9 mouse cellular contexts compared by ENCODE assay signal in genomic region chr19:41817325-41817724, GRCm38 (mm10). TPM values are rescaled to one million over a fixed set of nuclear protein-coding genes. Genes with fewer than 3 reads are reported as not detected.
DNase-seq lines count a peak whose midpoint lies in the region; ATAC-seq lines count a peak whose summit lies in the region.
"Had no signal": no experiment of that assay in that cellular context is flagged by ENCODE, and none has a peak within 500 bp of the region (broad histone marks: within the 10 kb centered on the region; RNA-seq: fewer than 3 reads in every experiment).

No protein-coding gene starts in this region.

- 0 out of 2 replicates have a peak, but pooled peaks cover 2% of the 10 kb centered on the region for H3K9me3 ChIP-seq in kidney, embryonic 16.5 days (ENCODE audit: low read length)
- no peaks in the 10 kb centered on the region for H3K9me3 ChIP-seq in kidney, embryonic 15.5 days (replicated peaks)
- H3K9me3 ChIP-seq in embryonic facial prominence, embryonic 15.5 days (replicated peaks) = no peaks in the 10 kb centered on the region
- no peaks in the 10 kb centered on the region for H3K9me3 ChIP-seq in heart, embryonic 16.5 days (replicated peaks; ENCODE audit: control insufficient read depth, low read length)

- 51% methylated on average over 10 of the region's 10 CpGs for WGBS in kidney, embryonic 16.5 days
- 46% methylated on average over 10 of the region's 10 CpGs for WGBS in kidney, embryonic 15.5 days
- WGBS in embryonic facial prominence, embryonic 15.5 days = 38% methylated on average over 10 of the region's 10 CpGs
- WGBS in heart, embryonic 16.5 days = 31% methylated on average over 10 of the region's 10 CpGs

- no peak overlapping the region for H3K4me3 ChIP-seq in kidney, embryonic 16.5 days (ENCODE audit: low read length)
- H3K4me3 ChIP-seq in kidney, embryonic 15.5 days (replicated peaks) = no peak overlapping the region
- H3K4me3 ChIP-seq in brown adipose tissue, adult 24 weeks (ENCODE audit: insufficient read depth, low read depth, low read length) = peak overlapping the region; percentile 15; the same call in 1 of the 2 replicates
- H3K4me3 ChIP-seq in embryonic facial prominence, embryonic 15.5 days (replicated peaks) = no peak overlapping the region
- no peak overlapping the region for H3K4me3 ChIP-seq in heart, embryonic 16.5 days (ENCODE audit: low read length)

- H3K4me1 ChIP-seq in kidney, embryonic 16.5 days (ENCODE audit: insufficient read depth, low read length) = peaks cover 7% of the 10 kb centered on the region; the same call in 1 of the 2 replicates
- H3K4me1 ChIP-seq in kidney, embryonic 15.5 days = peaks cover 16% of the 10 kb centered on the region
- H3K4me1 ChIP-seq in brown adipose tissue, adult 24 weeks (ENCODE audit: control insufficient read depth, insufficient read depth, insufficient read length, low read length) = 0 out of 2 replicates have a peak, but pooled peaks cover 5% of the 10 kb centered on the region
- H3K4me1 ChIP-seq in embryonic facial prominence, embryonic 15.5 days = peaks cover 15% of the 10 kb centered on the region; the same call in 1 of the 2 replicates
- H3K4me1 ChIP-seq in heart, embryonic 16.5 days (ENCODE audit: control insufficient read depth, insufficient read depth, low read length) = peaks cover 12% of the 10 kb centered on the region

- no peak overlapping the region for H3K4me2 ChIP-seq in kidney, embryonic 16.5 days (replicated peaks; ENCODE audit: low read depth, low read length)
- no peak overlapping the region for H3K4me2 ChIP-seq in kidney, embryonic 15.5 days
- H3K4me2 ChIP-seq in embryonic facial prominence, embryonic 15.5 days (replicated peaks) = 0 out of 2 replicates have a peak overlapping the region, but pooled peaks have one; percentile 8
- H3K4me2 ChIP-seq in heart, embryonic 16.5 days (ENCODE audit: low read depth, low read length) = no peak overlapping the region

- ATAC-seq in kidney, embryonic 16.5 days (ENCODE audit: low FRiP score, low TSS enrichment) = peak; percentile 74; the same call in 1 of the 2 replicates
- no peak for ATAC-seq in kidney, embryonic 15.5 days (replicated peaks; ENCODE audit: low FRiP score)
- ATAC-seq in embryonic facial prominence, embryonic 15.5 days (ENCODE audit: insufficient number of reproducible peaks, low FRiP score, low TSS enrichment, low read depth) = peak; percentile 70; the same call in 1 of the 2 replicates
- ATAC-seq in heart, embryonic 16.5 days (replicated peaks; ENCODE audit: extremely low read depth, insufficient read depth, low FRiP score) = no peak
- ATAC-seq: forebrain, postnatal 0 days; liver, postnatal 0 days had no signal

- no peak for DNase-seq in testis, postnatal 10 days (ENCODE audit: low spot score)
- no peak for DNase-seq in kidney, adult 8-10 months
- DNase-seq: forebrain, postnatal 0 days; liver, postnatal 0 days had no signal

- no peak overlapping the region for H3K9ac ChIP-seq in kidney, embryonic 16.5 days (replicated peaks; ENCODE audit: low read length)
- no peak overlapping the region for H3K9ac ChIP-seq in kidney, embryonic 15.5 days
- H3K9ac ChIP-seq in embryonic facial prominence, embryonic 15.5 days = no peak overlapping the region
- H3K9ac ChIP-seq in heart, embryonic 16.5 days (ENCODE audit: low read length) = no peak overlapping the region
- H3K9ac ChIP-seq: forebrain, postnatal 0 days; liver, postnatal 0 days had no signal

- no peaks in the 10 kb centered on the region for H3K27me3 ChIP-seq in kidney, embryonic 16.5 days (ENCODE audit: insufficient read depth, low read length)
- no peaks in the 10 kb centered on the region for H3K27me3 ChIP-seq in kidney, embryonic 15.5 days
- no peaks in the 10 kb centered on the region for H3K27me3 ChIP-seq in embryonic facial prominence, embryonic 15.5 days
- H3K27me3 ChIP-seq in heart, embryonic 16.5 days (ENCODE audit: control insufficient read depth, insufficient read depth, low read length) = no peaks in the 10 kb centered on the region

- no peak overlapping the region for H3K27ac ChIP-seq in kidney, embryonic 16.5 days (ENCODE audit: low read length)
- no peak overlapping the region for H3K27ac ChIP-seq in kidney, embryonic 15.5 days
- peak overlapping the region; percentile 75 for H3K27ac ChIP-seq in brown adipose tissue, adult 24 weeks (replicated peaks; ENCODE audit: low read depth, low read length)
- peak overlapping the region; percentile 71 for H3K27ac ChIP-seq in embryonic facial prominence, embryonic 15.5 days (replicated peaks)
- peak overlapping the region; percentile 4; the same call in 1 of the 2 replicates for H3K27ac ChIP-seq in heart, embryonic 16.5 days (ENCODE audit: low read length)

- H3K36me3 ChIP-seq in kidney, embryonic 16.5 days (ENCODE audit: insufficient read depth, low read length) = no peaks in the 10 kb centered on the region
- H3K36me3 ChIP-seq in kidney, embryonic 15.5 days = no peaks in the 10 kb centered on the region
- no peaks in the 10 kb centered on the region for H3K36me3 ChIP-seq in embryonic facial prominence, embryonic 15.5 days
- no peaks in the 10 kb centered on the region for H3K36me3 ChIP-seq in heart, embryonic 16.5 days (ENCODE audit: control insufficient read depth, insufficient read depth)

RNA-seq across cellular contexts. Expression of gene Frat1, which starts 12.4 kb away (rescaled TPM):
- 6.2 and 6.5 TPM in 2 replicates for polyA plus RNA-seq in kidney, embryonic 16.5 days (2015; fragmentation: Nextera tagmentation; extraction: Ambion mirVana)
- 5.6 and 6.3 TPM in 2 replicates for polyA plus RNA-seq in kidney, embryonic 15.5 days (2015; fragmentation: Nextera tagmentation; extraction: Ambion mirVana)
- polyA plus RNA-seq in brown adipose tissue, adult 24 weeks (2012; ENCODE audit: insufficient read depth, insufficient read length, missing spikeins) = 5.3 and 6.0 TPM in 2 replicates
- polyA plus RNA-seq in embryonic facial prominence, embryonic 15.5 days (2015; fragmentation: Nextera tagmentation; extraction: Ambion mirVana) = 6.6 and 7.0 TPM in 2 replicates
- 2.4 and 2.7 TPM in 2 replicates for polyA plus RNA-seq in heart, embryonic 16.5 days (2015; fragmentation: Nextera tagmentation; extraction: Ambion mirVana)

RNA-seq across cellular contexts. Expression of gene Arhgap19, which starts 15.5 kb away (rescaled TPM):
- 28.0 and 31.1 TPM in 2 replicates for polyA plus RNA-seq in kidney, embryonic 16.5 days (2015; fragmentation: Nextera tagmentation; extraction: Ambion mirVana)
- polyA plus RNA-seq in kidney, embryonic 15.5 days (2015; fragmentation: Nextera tagmentation; extraction: Ambion mirVana) = 29.7 and 29.9 TPM in 2 replicates
- 2.5 and 2.8 TPM in 2 replicates for polyA plus RNA-seq in brown adipose tissue, adult 24 weeks (2012; ENCODE audit: insufficient read depth, insufficient read length, missing spikeins)
- polyA plus RNA-seq in embryonic facial prominence, embryonic 15.5 days (2015; fragmentation: Nextera tagmentation; extraction: Ambion mirVana) = 17.3 and 17.5 TPM in 2 replicates
- 12.7 and 13.6 TPM in 2 replicates for polyA plus RNA-seq in heart, embryonic 16.5 days (2015; fragmentation: Nextera tagmentation; extraction: Ambion mirVana)

RNA-seq across cellular contexts. Expression of gene Frat2, which starts 30.6 kb away (rescaled TPM):
- polyA plus RNA-seq in kidney, embryonic 16.5 days (2015; fragmentation: Nextera tagmentation; extraction: Ambion mirVana) = 3.7 and 4.7 TPM in 2 replicates
- 4.8 and 5.9 TPM in 2 replicates for polyA plus RNA-seq in kidney, embryonic 15.5 days (2015; fragmentation: Nextera tagmentation; extraction: Ambion mirVana)
- 1.3 and 2.1 TPM in 2 replicates for polyA plus RNA-seq in brown adipose tissue, adult 24 weeks (2012; ENCODE audit: insufficient read depth, insufficient read length, missing spikeins)
- 5.6 and 7.1 TPM in 2 replicates for polyA plus RNA-seq in embryonic facial prominence, embryonic 15.5 days (2015; fragmentation: Nextera tagmentation; extraction: Ambion mirVana)
- 1.9 and 2.8 TPM in 2 replicates for polyA plus RNA-seq in heart, embryonic 16.5 days (2015; fragmentation: Nextera tagmentation; extraction: Ambion mirVana)

Comparison
In these comparisons a context has a peak if more than half of its experiments do, and no peak if none do; other contexts are left out.
1. ATAC-seq: peak in kidney, embryonic 16.5 days (single experiment) and embryonic facial prominence, embryonic 15.5 days (single experiment); none in kidney, embryonic 15.5 days (single experiment) and heart, embryonic 16.5 days (single experiment).
2. H3K27ac ChIP-seq: peak in brown adipose tissue, adult 24 weeks (single experiment), embryonic facial prominence, embryonic 15.5 days (single experiment) and heart, embryonic 16.5 days (single experiment); none in kidney, embryonic 16.5 days (single experiment) and kidney, embryonic 15.5 days (single experiment).